Comparison of ENCODE assay signal across 11 mouse cellular contexts in genomic region chr11:52167901-52168302, GRCm38 (mm10). TPM values are rescaled to one million over a fixed set of nuclear protein-coding genes. Genes with fewer than 3 reads are reported as not detected.
DNase-seq lines count a peak whose midpoint lies in the region; ATAC-seq and TF ChIP-seq lines count a peak whose summit lies in the region.
"Not testable (repeated sequence)": the region's sequence is repeated elsewhere in the genome, so short reads cannot be mapped to it uniquely, and the experiment has no call there.
"Had no signal": no experiment of that assay in that cellular context is flagged by ENCODE, and none has a peak within 500 bp of the region (broad histone marks: within the 10 kb centered on the region; RNA-seq: fewer than 3 reads in every experiment).

No protein-coding gene starts in this region.

- H3K4me1 ChIP-seq in embryonic facial prominence, embryonic 12.5 days; hindbrain, embryonic 16.5 days (ENCODE audit: control insufficient read depth, insufficient read depth, low read depth, low read length); lung, embryonic 15.5 days: not testable (repeated sequence)

- intact Hi-C loops in left cerebral cortex, adult 2 months (cut with DNase I): not testable (repeated sequence)

- peak overlapping the region; percentile 65 for H3K4me2 ChIP-seq in embryonic facial prominence, embryonic 12.5 days (replicated peaks)
- peak overlapping the region; percentile 67 for H3K4me2 ChIP-seq in hindbrain, embryonic 16.5 days (ENCODE audit: low read length)
- H3K4me2 ChIP-seq in lung, embryonic 15.5 days: peak overlapping the region; percentile 93

- peak overlapping the region; percentile 41 for H3K4me3 ChIP-seq in embryonic facial prominence, embryonic 12.5 days
- peak overlapping the region; percentile 42 for H3K4me3 ChIP-seq in hindbrain, embryonic 16.5 days (ENCODE audit: low read length)
- peak overlapping the region; percentile 29; the same call in 1 of the 2 replicates for H3K4me3 ChIP-seq in left cerebral cortex, adult 2 months
- H3K4me3 ChIP-seq in lung, embryonic 15.5 days: peak overlapping the region; percentile 55

- peak overlapping the region; percentile 33 for H3K9ac ChIP-seq in embryonic facial prominence, embryonic 12.5 days
- H3K9ac ChIP-seq in hindbrain, embryonic 16.5 days (ENCODE audit: low read depth, low read length): peak overlapping the region; percentile 35; the same call in 1 of the 2 replicates
- peak overlapping the region; percentile 43 for H3K9ac ChIP-seq in lung, embryonic 15.5 days

- POLR2A ChIA-PET in Patski (lab: Charles Lee): not testable (repeated sequence)

- in situ Hi-C loops in Patski (cut with MboI; ENCODE audit: low pct_unique_long_range_greater_than_20kb): not testable (repeated sequence)

- not testable (repeated sequence) for H3K9me3 ChIP-seq in embryonic facial prominence, embryonic 12.5 days; hindbrain, embryonic 16.5 days (ENCODE audit: control insufficient read depth, low read length); lung, embryonic 15.5 days

- 2% methylated on average over 29 of the region's 42 CpGs for WGBS in embryonic facial prominence, embryonic 12.5 days
- 4% methylated on average over 21 of the region's 42 CpGs for WGBS in hindbrain, embryonic 16.5 days
- WGBS in lung, embryonic 15.5 days: 0% methylated on average over 22 of the region's 42 CpGs

- not testable (repeated sequence) for H3K27ac ChIP-seq in embryonic facial prominence, embryonic 12.5 days; hindbrain, embryonic 16.5 days (ENCODE audit: low read depth, low read length); left cerebral cortex, adult 2 months; lung, embryonic 15.5 days

- CTCF ChIA-PET in Patski (lab: Charles Lee): not testable (repeated sequence)

- not testable (repeated sequence) for H3K36me3 ChIP-seq in embryonic facial prominence, embryonic 12.5 days; hindbrain, embryonic 16.5 days (ENCODE audit: control insufficient read depth, insufficient read depth, low read length); lung, embryonic 15.5 days

- not testable (repeated sequence) for TF ChIP-seq CTCF in Patski (IDR thresholded peaks at IDR 0.05); left cerebral cortex, adult 2 months (IDR thresholded peaks at IDR 0.05)

- DNase-seq in Patski (ENCODE audit: low read depth, low spot score); left cerebral cortex, adult 2 months (ENCODE audit: extremely low spot score in 1 of 2, low spot score in 2 of 2): not testable (repeated sequence)
- peak; percentile 16 for DNase-seq in heart, adult 8-10 months (ENCODE audit: low spot score)
- peak; percentile 41 for DNase-seq in neural tube, embryonic 10.5 days (ENCODE audit: extremely low spot score, low spot score)
- peak; percentile 12 for DNase-seq in urinary bladder, postnatal 14 days (ENCODE audit: low spot score)

- not testable (repeated sequence) for H3K27me3 ChIP-seq in Patski
- peaks cover 58% of the 10 kb centered on the region for H3K27me3 ChIP-seq in embryonic facial prominence, embryonic 12.5 days
- peaks cover 11% of the 10 kb centered on the region for H3K27me3 ChIP-seq in hindbrain, embryonic 16.5 days (replicated peaks; ENCODE audit: control insufficient read depth, insufficient read depth, low read length)
- peaks cover 17% of the 10 kb centered on the region for H3K27me3 ChIP-seq in lung, embryonic 15.5 days

- peak; percentile 41 for ATAC-seq in Patski
- 0 out of 2 replicates have a peak, but pooled peaks have one; percentile 67 for ATAC-seq in embryonic facial prominence, embryonic 12.5 days (ENCODE audit: insufficient number of reproducible peaks, insufficient read depth, low FRiP score, low TSS enrichment)
- ATAC-seq in hindbrain, embryonic 16.5 days: peak; percentile 50
- peak; percentile 86; the same call in 1 of the 2 replicates for ATAC-seq in lung, embryonic 15.5 days (ENCODE audit: borderline replicate concordance, extremely low read depth, low FRiP score, low TSS enrichment)

RNA-seq across cellular contexts. Expression of gene Olfr1373, which starts 22.6 kb away (rescaled TPM):
- polyA plus RNA-seq in Patski (2021): not detected
- not detected in 2 replicates for polyA plus RNA-seq in embryonic facial prominence, embryonic 12.5 days (2016; fragmentation: Nextera tagmentation; extraction: Ambion mirVana)
- not detected for total RNA-seq in heart, adult 8-10 months (2022)
- polyA plus RNA-seq in hindbrain, embryonic 16.5 days (2015; fragmentation: Nextera tagmentation; extraction: Ambion mirVana): not detected in 2 replicates
- total RNA-seq in left cerebral cortex, adult 2 months (2021): not detected
- not detected in 2 replicates for polyA plus RNA-seq in lung, embryonic 15.5 days (2015; fragmentation: Nextera tagmentation; extraction: Ambion mirVana)
- total RNA-seq: G1E; left cerebral cortex, adult 18-20 months; neutrophil, adult 5-6 weeks had no signal
- polyA plus RNA-seq: G1E had no signal

RNA-seq across cellular contexts. Expression of gene Olfr1371, which starts 45.9 kb away (rescaled TPM):
- not detected for polyA plus RNA-seq in Patski (2021)
- not detected in 2 replicates for polyA plus RNA-seq in embryonic facial prominence, embryonic 12.5 days (2016; fragmentation: Nextera tagmentation; extraction: Ambion mirVana)
- total RNA-seq in heart, adult 8-10 months (2022): not detected
- polyA plus RNA-seq in hindbrain, embryonic 16.5 days (2015; fragmentation: Nextera tagmentation; extraction: Ambion mirVana): not detected in 2 replicates
- not detected for total RNA-seq in left cerebral cortex, adult 2 months (2021)
- not detected in 2 replicates for polyA plus RNA-seq in lung, embryonic 15.5 days (2015; fragmentation: Nextera tagmentation; extraction: Ambion mirVana)
- total RNA-seq: left cerebral cortex, adult 18-20 months; neutrophil, adult 5-6 weeks had no signal
- polyA plus RNA-seq: G1E had no signal
